Mouse (Mus musculus): ENCODE measurements around the gene Cxcl14.

GRCm38 (mm10) chr13:56265661-56266060 is 30.7 kb downstream of the Cxcl14 start:
- TF ChIP-seq EP300 (optimal IDR thresholded peaks at IDR 0.05) (no peak), CTCF (IDR thresholded peaks at IDR 0.05; ENCODE audit: low read depth) (no peak)
